Mouse (Mus musculus): ENCODE data around the gene Nkx2-3.

Gene Nkx2-3

GRCm38 (mm10) chr19:43612051-43612450, at the start of gene Nkx2-3:
Nkx2-3 (plus strand) TSS chr19:43612325.
- no peak for DNase-seq (ENCODE audit: low spot score in 2 of 2)

GRCm38 (mm10) chr19:43563166-43563565, 49.0 kb upstream of the Nkx2-3 start:
- no peak for DNase-seq (ENCODE audit: low spot score in 2 of 2)

GRCm38 (mm10) chr19:43568298-43568697, 43.8 kb upstream of the Nkx2-3 start:
- no peak for DNase-seq (ENCODE audit: low spot score in 2 of 2)

- no peak for DNase-seq (ENCODE audit: low spot score in 2 of 2)
Measured at GRCm38 (mm10) chr19:43569133-43569532, 43.0 kb upstream of the Nkx2-3 start.

- DNase-seq (ENCODE audit: low spot score in 2 of 2): peak; percentile 56 to 72
Measured at GRCm38 (mm10) chr19:43570831-43571790, 41.0 kb upstream of the Nkx2-3 start.

- no peak for DNase-seq (ENCODE audit: low spot score in 2 of 2)
Measured at GRCm38 (mm10) chr19:43579081-43579796, 32.9 kb upstream of the Nkx2-3 start.

- DNase-seq (ENCODE audit: low spot score in 2 of 2): no peak
Measured at GRCm38 (mm10) chr19:43581185-43581584, 30.9 kb upstream of the Nkx2-3 start.

GRCm38 (mm10) chr19:43583192-43583591, 28.9 kb upstream of the Nkx2-3 start:
- DNase-seq (ENCODE audit: low spot score in 2 of 2): no peak

GRCm38 (mm10) chr19:43583595-43583994, 28.5 kb upstream of the Nkx2-3 start:
- no peak for DNase-seq (ENCODE audit: low spot score in 2 of 2)

GRCm38 (mm10) chr19:43584788-43585187, 27.3 kb upstream of the Nkx2-3 start:
- DNase-seq (ENCODE audit: low spot score in 2 of 2): no peak

- DNase-seq (ENCODE audit: low spot score in 2 of 2): no peak
Measured at GRCm38 (mm10) chr19:43592026-43592425, 20.1 kb upstream of the Nkx2-3 start.

- no peak for DNase-seq (ENCODE audit: low spot score in 2 of 2)
Measured at GRCm38 (mm10) chr19:43596981-43597380, 15.1 kb upstream of the Nkx2-3 start.

- DNase-seq (ENCODE audit: low spot score in 2 of 2): no peak
Measured at GRCm38 (mm10) chr19:43598741-43599660, 13.1 kb upstream of the Nkx2-3 start.

GRCm38 (mm10) chr19:43599776-43600544, 12.2 kb upstream of the Nkx2-3 start:
- DNase-seq (ENCODE audit: low spot score in 2 of 2): no peak

GRCm38 (mm10) chr19:43600545-43601331, 11.4 kb upstream of the Nkx2-3 start:
- no peak for DNase-seq (ENCODE audit: low spot score in 2 of 2)

- DNase-seq (ENCODE audit: low spot score in 2 of 2): no peak
Measured at GRCm38 (mm10) chr19:43601440-43601839, 10.7 kb upstream of the Nkx2-3 start.

- DNase-seq (ENCODE audit: low spot score in 2 of 2): no peak
Measured at GRCm38 (mm10) chr19:43601996-43602590, 10.0 kb upstream of the Nkx2-3 start.

- no peak for DNase-seq (ENCODE audit: low spot score in 2 of 2)
Measured at GRCm38 (mm10) chr19:43603521-43603920, 8.6 kb upstream of the Nkx2-3 start.

- DNase-seq (ENCODE audit: low spot score in 2 of 2): no peak
Measured at GRCm38 (mm10) chr19:43604492-43605120, 7.5 kb upstream of the Nkx2-3 start.
